Mouse (Mus musculus) kidney, postnatal 25 days (tissue): Measurements from ENCODE around the gene Htr3b.
"Not testable (repeated sequence)": the region's sequence is repeated elsewhere in the genome, so short reads cannot be mapped to it uniquely, and the experiment has no call there.

ENCODE experiments used
- DNase-seq, 2 experiments: peaks; one replicate each; pipeline ENCODE4 v3.0.0; 2021; ENCODE audit warnings: mixed read lengths in 2 of 2

Gene Htr3b

GRCm38 (mm10) chr9:48964587-48965040, at the start of gene Htr3b:
Gene Htr3b (minus strand): TSS chr9:48964990.
- no peak for DNase-seq

GRCm38 (mm10) chr9:48999256-48999655, 34.5 kb upstream of the Htr3b start:
- no peak for DNase-seq

- no peak for DNase-seq
These were observed 30.9 kb upstream of the Htr3b start for GRCm38 (mm10) chr9:48995735-48996134.

GRCm38 (mm10) chr9:48994779-48995178, 30.0 kb upstream of the Htr3b start:
- no peak for DNase-seq

- DNase-seq = no peak
These were observed 26.9 kb upstream of the Htr3b start for GRCm38 (mm10) chr9:48991671-48992070.

- peak in 1 of 2 experiments; percentile 9 for DNase-seq
These were observed 22.7 kb upstream of the Htr3b start for GRCm38 (mm10) chr9:48987201-48988101.

- DNase-seq = no peak
These were observed 21.9 kb upstream of the Htr3b start for GRCm38 (mm10) chr9:48986616-48987141.

- no peak for DNase-seq
These were observed 20.9 kb upstream of the Htr3b start for GRCm38 (mm10) chr9:48985708-48986088.

- peak; percentile 100 for DNase-seq
These were observed 20.3 kb upstream of the Htr3b start, which contains the start of gene Usp28 for GRCm38 (mm10) chr9:48984845-48985707. Gene Usp28 (plus strand): TSS chr9:48985375.

GRCm38 (mm10) chr9:48984320-48984844, 19.6 kb upstream of the Htr3b start:
- DNase-seq = no peak

GRCm38 (mm10) chr9:48983801-48984200, 19.0 kb upstream of the Htr3b start:
- not testable (repeated sequence) for DNase-seq

GRCm38 (mm10) chr9:48981827-48982226, 17.0 kb upstream of the Htr3b start:
- no peak for DNase-seq

GRCm38 (mm10) chr9:48980781-48981180, 16.0 kb upstream of the Htr3b start:
- peak in 1 of 2 experiments; percentile 4 for DNase-seq

- peak in 1 of 2 experiments; percentile 22 for DNase-seq
These were observed 15.6 kb upstream of the Htr3b start for GRCm38 (mm10) chr9:48980371-48980770.

- no peak for DNase-seq
These were observed 12.0 kb upstream of the Htr3b start for GRCm38 (mm10) chr9:48976661-48977355.

GRCm38 (mm10) chr9:48972494-48972893, 7.7 kb upstream of the Htr3b start:
- peak; percentile 36 to 68 for DNase-seq

- DNase-seq = no peak
These were observed 2.7 kb downstream of the Htr3b start for GRCm38 (mm10) chr9:48962131-48962530.

GRCm38 (mm10) chr9:48961314-48961713, 3.5 kb downstream of the Htr3b start:
- no peak for DNase-seq

GRCm38 (mm10) chr9:48947565-48947964, 17.2 kb downstream of the Htr3b start:
- no peak for DNase-seq

GRCm38 (mm10) chr9:48942349-48942748, 22.4 kb downstream of the Htr3b start:
- no peak for DNase-seq

GRCm38 (mm10) chr9:48929436-48929835, 35.4 kb downstream of the Htr3b start:
- DNase-seq = no peak

- no peak for DNase-seq
These were observed 36.0 kb downstream of the Htr3b start for GRCm38 (mm10) chr9:48928781-48929180.
